Mouse (Mus musculus) stomach, postnatal 0 days (tissue): ENCODE measurements around the gene Eif4enif1.

Experiments used
- CTCF ChIP-seq: IDR thresholded peaks from 2 replicates; pipeline ENCODE4 v1.5.1; 2016; ENCODE audit warnings: antibody characterized with exemption, low read depth, mild to moderate bottlenecking, moderate library complexity
- EP300 ChIP-seq: optimal IDR thresholded peaks from 2 replicates; pipeline ENCODE3; 2016; ENCODE audit warnings: antibody characterized with exemption

DNA sequence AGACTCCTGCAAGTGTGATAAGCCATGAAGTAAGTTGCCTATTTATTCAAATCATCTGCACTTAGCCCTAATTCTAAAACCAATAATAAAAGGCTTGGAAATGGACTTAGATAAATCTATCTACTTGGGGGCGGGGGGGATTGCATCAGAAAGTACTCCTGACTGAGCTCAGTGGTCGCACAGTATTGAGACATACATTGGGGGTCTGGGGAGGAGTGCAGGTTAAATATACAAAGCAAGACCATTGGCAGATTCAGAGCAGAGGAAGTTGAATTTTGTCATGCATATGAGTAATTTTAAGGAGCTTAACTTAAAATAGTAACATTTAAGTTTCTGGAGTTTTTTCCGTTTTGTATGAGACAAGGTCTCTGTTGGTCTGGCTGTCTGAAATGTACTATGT is 30.1 kb downstream of the Eif4enif1 start:
- no peak for TF ChIP-seq CTCF
- TF ChIP-seq EP300: no peak
